Mouse (Mus musculus) T-cell, adult 2 months (primary cell): ENCODE measurements at regions not wholly inside any gene's neighbourhood (a gene's known extent, or its start where the extent isn't known, plus 50 kb on each side); places are given as distances from the start of the nearest gene placed in this dataset.
A peak's percentile ranks its signal among the peaks of the same experiment; 100 is the strongest.

Source experiments
- DNase-seq: peaks from one replicate; pipeline ENCODE4 v3.0.0; 2022; ENCODE audit warnings: low spot score

GRCm38 (mm10) chr1:52553871-52554270 is 53.4 kb upstream of the Nab1 start:
- DNase-seq, result no peak

- DNase-seq, result no peak
These were observed 64.7 kb upstream of the Nemp2 start for GRCm38 (mm10) chr1:52565812-52566211.

GRCm38 (mm10) chr1:52571674-52572073 is 58.8 kb upstream of the Nemp2 start:
- DNase-seq, result no peak

GRCm38 (mm10) chr1:52578298-52579056 is 52.0 kb upstream of the Nemp2 start:
- peak; percentile 67 for DNase-seq

GRCm38 (mm10) chr1:52580132-52580896 is 50.2 kb upstream of the Nemp2 start:
- DNase-seq, result no peak
